Mouse (Mus musculus) layer of hippocampus, postnatal 14 days (tissue): ENCODE data around the gene Rhbdl1. TPM values are rescaled to one million over a fixed set of nuclear protein-coding genes. Genes with fewer than 3 reads are reported as not detected.

ENCODE experiments used
- DNase-seq, 2 experiments: peaks; one replicate each; pipeline ENCODE4 v3.0.0; 2021 to 2022; ENCODE audit warnings: low spot score in 2 of 2, mixed read lengths in 1 of 2
- total RNA-seq, 2 experiments: library from RNA; stranded (reverse); gene quantifications; 2 replicates each; pipeline ENCODE4 v1.2.3; 2021

The Rhbdl1 gene
- total RNA-seq, 2 experiments from 2014 or later = 84.4 to 97.5 TPM

- no peak for DNase-seq
These were observed 4.2 kb upstream of the Rhbdl1 start, which contains the start of gene Gm20683 for GRCm38 (mm10) chr17:25841117-25841880. Gm20683 (minus strand) TSS chr17:25841763.

GRCm38 (mm10) chr17:25840519-25840918 is 3.4 kb upstream of the Rhbdl1 start:
- DNase-seq = no peak

- no peak for DNase-seq
These were observed 2.5 kb upstream of the Rhbdl1 start for GRCm38 (mm10) chr17:25839455-25840235.

- no peak for DNase-seq
These were observed 1.8 kb upstream of the Rhbdl1 start for GRCm38 (mm10) chr17:25838904-25839303.

- no peak for DNase-seq
These were observed 438 bp upstream of the Rhbdl1 start for GRCm38 (mm10) chr17:25837533-25837932.

- DNase-seq = peak in 1 of 2 experiments; percentile 71
These were observed 559 bp downstream of the Rhbdl1 start for GRCm38 (mm10) chr17:25836397-25837075.

- DNase-seq = no peak
These were observed 1.3 kb downstream of the Rhbdl1 start for GRCm38 (mm10) chr17:25835816-25836215.

- no peak for DNase-seq
These were observed 1.8 kb downstream of the Rhbdl1 start for GRCm38 (mm10) chr17:25835301-25835700.

- no peak for DNase-seq
These were observed 2.4 kb downstream of the Rhbdl1 start for GRCm38 (mm10) chr17:25834595-25835222.

GRCm38 (mm10) chr17:25833961-25834594 is 3.0 kb downstream of the Rhbdl1 start:
- no peak for DNase-seq

- DNase-seq = peak in 1 of 2 experiments; percentile 89
These were observed 3.8 kb downstream of the Rhbdl1 start, which contains the start of gene Stub1 for GRCm38 (mm10) chr17:25833291-25833663. Stub1 (minus strand) TSS chr17:25833404.

GRCm38 (mm10) chr17:25832436-25833290 is 4.4 kb downstream of the Rhbdl1 start:
- peak; percentile 98 to 99 for DNase-seq

- no peak for DNase-seq
These were observed 5.4 kb downstream of the Rhbdl1 start for GRCm38 (mm10) chr17:25831451-25832281.

- DNase-seq = no peak
These were observed 6.2 kb downstream of the Rhbdl1 start for GRCm38 (mm10) chr17:25830806-25831431.

GRCm38 (mm10) chr17:25830200-25830753 is 6.8 kb downstream of the Rhbdl1 start:
- DNase-seq = no peak

- DNase-seq = no peak
These were observed 7.5 kb downstream of the Rhbdl1 start for GRCm38 (mm10) chr17:25829558-25830017.

- peak; percentile 84 to 85 for DNase-seq
These were observed 8.2 kb downstream of the Rhbdl1 start, which contains the start of gene Jmjd8 for GRCm38 (mm10) chr17:25828712-25829557. Jmjd8 (plus strand) TSS chr17:25828867.
